Mouse (Mus musculus): Measurements from ENCODE around the gene Eif4e.

DNA sequence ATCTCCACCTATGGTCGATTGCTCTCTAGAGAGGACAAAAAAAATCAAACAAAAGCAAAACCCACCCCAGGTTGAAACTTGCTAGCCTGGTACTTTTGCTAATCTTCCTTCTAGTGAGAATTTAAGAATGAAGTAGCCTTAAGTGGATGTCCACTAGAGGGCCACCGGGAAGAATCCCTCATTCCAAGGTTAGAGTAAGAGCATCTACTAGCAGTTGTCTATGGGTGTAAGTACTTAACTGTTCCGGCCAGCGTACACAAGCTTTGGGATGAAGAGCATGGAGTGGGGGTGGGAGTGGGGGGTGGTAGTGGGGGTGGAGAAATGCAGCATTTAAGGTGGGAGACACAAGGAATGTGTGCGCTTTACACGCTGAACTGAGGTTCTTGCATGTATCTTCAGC is 19.2 kb upstream of the Eif4e start:
- TF ChIP-seq CTCF (IDR thresholded peaks at IDR 0.05; ENCODE audit: control insufficient read depth, insufficient read depth, insufficient replicate concordance, low read depth, low read length) (no peak), POLR2A (IDR thresholded peaks at IDR 0.05; ENCODE audit: control insufficient read depth, low read depth, low read length) (no peak)
